Mouse (Mus musculus) lung, adult 2 months (tissue): ENCODE results near the gene Aak1.

Experiments used
- CTCF ChIP-seq: fragments of 200-500 bp; IDR thresholded peaks from 2 replicates; pipeline ENCODE4 v1.5.1; 2011; ENCODE audit warnings: mild to moderate bottlenecking, low read length, control low read depth; ENCODE audit not compliant: insufficient read depth
- POLR2A ChIP-seq: fragments of 200-500 bp; IDR thresholded peaks from 2 replicates; pipeline ENCODE4 v1.6.1; 2011; ENCODE audit warnings: low read depth, mild to moderate bottlenecking, control low read depth, low read length, borderline replicate concordance; ENCODE audit errors: extremely low read depth

DNA sequence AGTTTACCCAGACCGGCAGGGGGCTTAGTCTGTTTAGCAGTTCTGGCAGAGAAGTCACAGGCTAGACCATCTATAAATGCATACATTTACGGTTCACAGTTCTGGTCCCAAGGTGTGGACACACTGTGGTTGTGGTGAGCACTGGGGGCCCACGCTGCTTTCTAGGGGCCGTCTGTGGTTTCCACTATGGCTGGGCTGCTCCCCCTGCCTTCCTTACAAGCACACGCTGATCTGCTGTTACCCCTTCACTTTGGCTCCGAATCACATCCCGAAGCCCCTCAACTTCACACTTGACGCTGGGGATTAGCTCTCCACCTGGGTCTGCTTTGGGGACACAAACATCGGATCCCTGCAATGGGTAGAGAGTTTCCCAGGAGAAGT lies 26.3 kb upstream of the Aak1 start:
- TF ChIP-seq CTCF = no peak
- TF ChIP-seq POLR2A = no peak
